Mouse (Mus musculus) midbrain, embryonic 10.5 days (tissue): ENCODE data around the gene Mon1a. TPM values are rescaled to one million over a fixed set of nuclear protein-coding genes. Genes with fewer than 3 reads are reported as not detected.

Experiments
- DNase-seq: peaks from one replicate; pipeline ENCODE4 v3.0.0-alpha.2; 2017; ENCODE audit warnings: low spot score
- H3K27ac ChIP-seq: fragments of 300-500 bp; sonication (generic); replicated peaks from 2 replicates; pipeline ENCODE4 v1.5.1; 2016; ENCODE audit warnings: mild to moderate bottlenecking
- H3K27me3 ChIP-seq: fragments of 300-500 bp; sonication (generic); 2 replicates; pipeline ENCODE4 v1.6.1; 2016; ENCODE audit warnings: low read depth, mild to moderate bottlenecking; ENCODE audit not compliant: poor library complexity, severe bottlenecking
- H3K36me3 ChIP-seq: fragments of 300-500 bp; sonication (generic); 2 replicates; pipeline ENCODE4 v1.6.1; 2016; ENCODE audit warnings: mild to moderate bottlenecking, moderate library complexity
- H3K4me1 ChIP-seq: fragments of 300-500 bp; sonication (generic); 2 replicates; pipeline ENCODE4 v1.6.1; 2016
- H3K4me3 ChIP-seq: fragments of 300-500 bp; sonication (generic); 2 replicates; pipeline ENCODE4 v1.5.1; 2016; ENCODE audit warnings: mild to moderate bottlenecking, moderate library complexity
- H3K9me3 ChIP-seq: fragments of 300-500 bp; sonication (generic); replicated peaks from 2 replicates; pipeline ENCODE4 v1.6.1; 2016; ENCODE audit warnings: mild to moderate bottlenecking
- WGBS: fragments of 180-500 bp; shearing (Covaris S2); methylation state at CpG from one replicate; pipeline ENCODE4 v1.1.7; 2016; 5-methylcytosine and 5-hydroxymethylcytosine counted together
- polyA plus RNA-seq: library from polyadenylated mRNA; unstranded; fragments of >200 nt; fragmentation: Nextera tagmentation; extraction: Ambion mirVana; gene quantifications from 2 replicates; pipeline ENCODE4 v1.2.1, GENCODE M21; 2016

The Mon1a gene
- polyA plus RNA-seq, 1 experiment from 2014 or later = 11.6 TPM

DNA sequence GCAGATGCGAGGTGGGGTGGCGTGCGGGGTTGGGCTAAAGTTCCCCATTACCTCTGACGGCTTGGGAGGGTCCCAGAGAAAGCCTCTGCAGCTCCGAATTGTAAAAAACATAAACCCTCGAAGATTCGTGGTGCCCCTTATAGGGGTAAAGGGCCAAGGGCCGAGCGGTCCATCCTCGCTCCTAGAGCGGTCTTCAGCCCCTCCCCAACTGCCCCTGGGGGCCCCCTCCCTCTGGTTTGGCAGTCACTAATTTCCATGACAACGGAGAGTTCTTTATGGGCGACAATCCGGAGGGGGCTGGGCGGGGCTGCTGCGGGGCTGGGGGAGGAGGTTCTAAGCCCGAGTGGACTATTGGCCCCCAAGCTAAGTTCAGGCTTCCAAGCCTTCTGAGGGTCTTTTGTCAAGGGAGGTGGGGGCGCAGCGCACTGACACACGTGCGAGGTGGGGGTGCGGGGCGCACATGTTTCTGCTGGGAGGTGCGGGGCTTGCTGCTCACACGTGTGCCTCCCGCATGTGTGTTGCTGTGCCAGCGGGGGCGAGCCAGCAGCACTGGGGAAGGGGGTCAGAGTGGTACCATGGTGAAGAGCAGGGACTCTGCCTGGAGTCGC lies 48.4 kb downstream of the Mon1a start:
- H3K4me1 ChIP-seq = peaks cover 46% of the 10 kb centered on the region
- H3K9me3 ChIP-seq = no peaks in the 10 kb centered on the region
- DNase-seq = no peak
- peaks cover 38% of the 10 kb centered on the region for H3K27me3 ChIP-seq
- WGBS = 1% methylated on average over 29 of the region's 29 CpGs
- H3K36me3 ChIP-seq = no peaks in the 10 kb centered on the region
- H3K27ac ChIP-seq = peak overlapping the region; percentile 89
- H3K4me3 ChIP-seq = peak overlapping the region; percentile 75

DNA sequence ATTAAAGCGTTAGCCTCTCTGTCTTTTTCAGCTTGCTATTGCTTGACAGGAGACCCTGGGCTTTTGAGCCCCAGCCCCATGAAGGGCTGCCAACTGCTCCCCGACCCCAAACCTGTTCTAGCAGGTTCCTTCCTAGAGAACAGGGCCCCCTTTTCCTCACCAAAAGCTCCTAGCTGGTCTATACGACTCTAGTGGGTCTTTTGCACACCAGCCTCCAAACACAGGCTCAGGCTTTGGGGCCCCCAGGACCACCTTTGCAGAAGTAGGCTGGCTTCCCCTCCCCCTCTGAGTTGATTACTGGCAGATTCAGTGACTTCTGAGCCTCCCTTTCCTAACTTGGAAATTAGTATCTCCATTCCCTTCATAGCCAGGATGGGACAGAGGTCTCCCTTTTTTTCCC lies 48.9 kb downstream of the Mon1a start:
- Histone ChIP-seq H3K36me3 (no peaks in the 10 kb centered on the region), H3K9me3 (no peaks in the 10 kb centered on the region), H3K4me1 (peaks cover 45% of the 10 kb centered on the region), H3K4me3 (peak overlapping the region; percentile 75), H3K27me3 (peaks cover 38% of the 10 kb centered on the region), H3K27ac (peak overlapping the region; percentile 89)
- DNase-seq = no peak
- WGBS = 9% methylated on average over 3 of the region's 3 CpGs

DNA sequence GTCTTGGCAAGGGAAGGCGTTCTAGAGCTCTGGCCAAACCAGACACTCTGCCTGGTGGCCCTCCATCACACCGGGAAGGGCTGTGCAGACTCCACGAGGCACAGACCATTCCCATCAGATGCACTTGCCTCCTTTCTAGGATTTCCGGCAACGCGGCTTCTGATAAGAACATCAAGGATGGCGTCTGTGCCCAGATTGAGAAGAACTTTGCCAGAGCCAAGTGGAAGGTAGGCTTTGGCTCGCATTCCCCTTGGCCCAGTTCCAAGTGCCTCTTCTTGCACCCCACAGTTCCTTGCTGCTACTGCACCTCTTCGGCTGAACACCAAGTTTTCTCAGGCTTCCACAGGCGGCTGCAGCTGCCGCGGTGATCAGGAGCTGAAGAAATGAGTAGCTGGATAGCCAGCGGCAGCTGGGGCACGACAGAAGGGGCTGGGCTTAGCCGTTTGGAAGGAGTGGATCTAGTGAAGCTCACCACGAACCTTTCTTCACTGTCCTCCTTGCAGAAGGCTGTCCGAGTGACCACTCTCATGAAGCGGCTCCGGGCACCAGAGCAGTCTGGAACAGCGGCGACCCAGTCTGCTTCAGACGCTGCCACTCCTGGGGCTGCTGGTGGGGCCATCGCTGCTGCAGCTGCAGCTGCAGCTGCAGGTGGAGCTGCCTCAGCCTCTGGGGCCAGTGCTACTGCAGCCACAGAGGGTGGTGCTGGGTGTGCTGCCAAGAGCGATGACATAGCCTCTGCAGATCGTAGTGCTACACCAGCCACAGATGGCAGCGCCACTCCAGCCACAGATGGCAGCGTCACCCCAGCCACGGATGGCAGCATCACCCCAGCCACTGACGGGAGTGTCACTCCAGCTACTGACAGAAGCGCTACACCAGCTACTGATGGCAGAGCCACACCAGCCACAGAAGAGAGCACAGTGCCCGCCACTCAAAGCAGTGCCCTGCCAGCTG lies 59.6 kb downstream of the Mon1a start:
- Histone ChIP-seq H3K27me3 (no peaks in the 10 kb centered on the region), H3K27ac (no peak overlapping the region), H3K9me3 (no peaks in the 10 kb centered on the region), H3K4me1 (peaks cover 24% of the 10 kb centered on the region), H3K4me3 (no peak overlapping the region), H3K36me3 (peaks cover 32% of the 10 kb centered on the region)
- DNase-seq = no peak
- WGBS = 92% methylated on average over 31 of the region's 31 CpGs

DNA sequence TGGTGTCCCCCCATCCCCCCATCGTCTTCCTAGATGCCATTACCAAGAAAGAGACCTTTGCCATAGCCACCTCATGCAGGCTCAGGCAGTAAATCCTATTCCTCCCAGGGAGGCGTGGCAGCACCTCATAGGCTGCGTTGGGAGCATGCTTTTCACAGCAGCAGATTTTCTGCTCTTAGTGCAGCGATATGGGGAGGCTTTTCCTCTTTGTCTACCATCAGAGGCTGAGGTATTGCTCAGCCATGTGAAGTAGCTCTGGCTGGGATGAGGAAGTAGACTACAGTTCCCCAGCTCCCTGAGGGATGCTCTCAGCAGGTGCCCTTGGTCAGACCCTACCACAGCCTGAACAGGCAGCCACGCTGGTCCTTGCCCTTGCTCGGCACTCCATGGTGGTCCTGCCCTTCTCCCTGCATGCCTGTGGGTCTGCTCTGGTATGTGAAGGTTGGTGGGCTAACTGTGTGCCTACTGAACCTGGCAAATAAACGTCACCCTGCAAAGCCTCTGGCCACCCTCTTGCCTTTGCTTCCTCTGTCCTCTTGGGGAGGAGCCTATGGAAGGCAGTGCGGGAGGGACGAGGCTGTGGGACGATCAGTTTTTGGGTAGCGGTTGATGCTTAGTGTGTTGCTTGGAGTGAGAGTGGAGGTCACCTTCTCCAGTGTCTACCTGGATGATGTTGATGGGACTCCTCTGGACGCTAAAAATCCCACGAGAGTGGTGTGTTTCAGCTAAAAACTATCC lies 61.4 kb downstream of the Mon1a start:
- peaks cover 28% of the 10 kb centered on the region for H3K4me1 ChIP-seq
- 81% methylated on average over 13 of the region's 13 CpGs for WGBS
- peaks cover 32% of the 10 kb centered on the region for H3K36me3 ChIP-seq
- H3K9me3 ChIP-seq = no peaks in the 10 kb centered on the region
- H3K27ac ChIP-seq = no peak overlapping the region; the same call in 1 of the 2 replicates
- no peaks in the 10 kb centered on the region for H3K27me3 ChIP-seq
- DNase-seq = no peak
- no peak overlapping the region for H3K4me3 ChIP-seq

DNA sequence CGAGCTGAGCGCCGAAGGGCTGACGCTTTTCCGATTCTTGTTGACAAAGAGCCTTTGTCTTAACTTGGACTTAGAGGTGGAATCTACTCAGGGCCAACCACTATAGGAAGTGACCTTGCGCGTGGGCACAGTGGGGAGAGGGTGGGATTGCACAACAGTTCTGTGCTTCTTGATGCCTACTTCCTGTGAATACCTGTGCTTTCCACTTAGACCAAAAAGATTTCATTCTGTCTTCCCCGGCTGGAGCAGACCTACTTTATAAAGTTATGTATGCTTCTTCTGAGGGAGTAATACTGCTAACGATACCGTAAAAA lies 61.9 kb downstream of the Mon1a start, which contains the start of gene Traip:
Traip (plus strand) TSS at position 215 of the 314 bp plus-strand sequence.
- no peak for DNase-seq
- peaks cover 32% of the 10 kb centered on the region for H3K36me3 ChIP-seq
- 93% methylated on average over 10 of the region's 10 CpGs for WGBS
- H3K4me3 ChIP-seq = peak within 1 kb of the TSS; percentile 91
- no peaks in the 10 kb centered on the region for H3K27me3 ChIP-seq
- H3K27ac ChIP-seq = peak within 1 kb of the TSS; percentile 91
- no peaks in the 10 kb centered on the region for H3K9me3 ChIP-seq
- H3K4me1 ChIP-seq = peaks cover 28% of the 10 kb centered on the region

DNA sequence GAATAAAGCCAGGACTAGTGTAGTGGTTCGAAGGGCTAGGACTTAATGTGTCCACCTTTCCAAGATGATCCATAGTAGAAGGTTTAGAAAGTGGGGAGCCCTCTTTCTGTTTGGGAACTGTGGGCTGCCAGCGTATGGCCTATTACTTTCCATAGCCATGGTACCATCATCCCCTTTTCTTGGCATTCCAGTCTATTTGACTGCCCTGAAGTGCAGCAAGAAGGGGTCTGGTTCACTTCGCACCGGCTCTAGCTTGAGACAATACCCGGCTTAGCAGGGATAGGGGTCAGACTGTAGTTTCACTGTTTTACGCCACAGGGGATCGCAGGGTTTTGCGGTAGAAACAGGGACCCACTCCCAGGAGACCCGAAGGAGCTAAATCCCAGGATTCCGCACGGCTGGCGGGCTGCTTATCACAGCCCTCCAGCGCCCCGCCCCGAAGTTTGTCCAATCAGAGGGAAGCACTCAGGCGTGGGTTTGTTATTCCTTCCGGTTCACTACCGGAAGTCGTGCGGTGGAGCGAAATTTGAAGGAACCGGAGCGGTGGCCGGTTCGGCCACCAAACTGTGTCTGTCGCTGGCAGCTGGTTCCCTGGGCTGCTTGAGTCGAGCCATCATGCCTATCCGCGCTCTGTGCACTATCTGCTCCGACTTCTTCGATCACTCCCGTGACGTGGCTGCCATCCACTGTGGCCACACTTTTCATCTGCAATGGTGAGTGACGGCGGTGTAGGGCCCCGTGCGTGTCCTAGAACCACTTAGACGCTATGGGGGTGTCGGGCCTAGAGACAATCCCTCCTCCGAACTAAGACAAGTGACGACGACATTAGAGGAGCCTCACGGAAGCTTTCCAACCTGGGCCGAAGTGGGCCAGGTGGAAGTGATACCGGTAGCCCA lies 62.8 kb downstream of the Mon1a start:
- Histone ChIP-seq H3K9me3 (no peaks in the 10 kb centered on the region), H3K4me3 (peak overlapping the region; percentile 91), H3K27me3 (no peaks in the 10 kb centered on the region), H3K4me1 (peaks cover 28% of the 10 kb centered on the region), H3K36me3 (peaks cover 33% of the 10 kb centered on the region), H3K27ac (peak overlapping the region; percentile 91)
- WGBS = 12% methylated on average over 45 of the region's 45 CpGs
- peak; percentile 92 for DNase-seq

Other genes with a start within 250 kb of the Mon1a start
- 9.3 and 11.6 TPM in 2 replicates for gene Slc38a3, start 218.6 kb upstream of the Mon1a start, polyA plus RNA-seq
- gene Gnat1, start 208.4 kb upstream of the Mon1a start, polyA plus RNA-seq = 3.2 and 3.6 TPM in 2 replicates
- 14.9 and 17.2 TPM in 2 replicates for gene Sema3f, start 177.7 kb upstream of the Mon1a start, polyA plus RNA-seq
- gene Rbm5, start 117.2 kb upstream of the Mon1a start, polyA plus RNA-seq = 200 and 220 TPM in 2 replicates
- gene Rbm6, start 14.9 kb upstream of the Mon1a start, polyA plus RNA-seq = 101 and 115 TPM in 2 replicates
- gene Mst1r, start 18.7 kb downstream of the Mon1a start, polyA plus RNA-seq = 0.78 and 0.79 TPM in 2 replicates
- gene Actl11, start 40.3 kb downstream of the Mon1a start, polyA plus RNA-seq = not detected in 2 replicates
- 20.9 and 23.0 TPM in 2 replicates for gene Camkv, start 47.5 kb downstream of the Mon1a start, polyA plus RNA-seq
- gene Traip, start 62.0 kb downstream of the Mon1a start, polyA plus RNA-seq = 35.8 and 41.7 TPM in 2 replicates
- gene Uba7, start 87.4 kb downstream of the Mon1a start, polyA plus RNA-seq = 6.5 and 8.1 TPM in 2 replicates
- gene Gm20661, start 94.9 kb downstream of the Mon1a start, polyA plus RNA-seq = 0.83 and 1.2 TPM in 2 replicates
- gene Inka1, start 97.7 kb downstream of the Mon1a start, polyA plus RNA-seq = 29.7 and 32.1 TPM in 2 replicates
- 2.2 and 3.2 TPM in 2 replicates for gene Cdhr4, start 104.3 kb downstream of the Mon1a start, polyA plus RNA-seq
- gene Gm20662, start 108.2 kb downstream of the Mon1a start, polyA plus RNA-seq = 0.07 TPM in 1 of 2 replicates, not detected in the other
- 53.8 and 64.0 TPM in 2 replicates for gene Ip6k1, start 114.3 kb downstream of the Mon1a start, polyA plus RNA-seq
- 26.0 and 26.2 TPM in 2 replicates for gene Gmppb, start 161.1 kb downstream of the Mon1a start, polyA plus RNA-seq
- 2.6 and 3.8 TPM in 2 replicates for gene Amigo3, start 165.0 kb downstream of the Mon1a start, polyA plus RNA-seq
- 0.78 and 0.87 TPM in 2 replicates for gene Mst1, start 192.3 kb downstream of the Mon1a start, polyA plus RNA-seq
- 32.2 and 39.6 TPM in 2 replicates for gene Rnf123, start 195.2 kb downstream of the Mon1a start, polyA plus RNA-seq
- 71.2 and 80.2 TPM in 2 replicates for gene Apeh, start 206.5 kb downstream of the Mon1a start, polyA plus RNA-seq